Mouse (Mus musculus): ENCODE measurements around the gene Cyp2t4.
A peak's percentile ranks its signal among the peaks of the same experiment; 100 is the strongest.

Gene Cyp2t4

GRCm38 (mm10) chr7:27161744-27162143 is 8.2 kb downstream of the Cyp2t4 start:
- no peak for DNase-seq (ENCODE audit: low read depth)

DNA sequence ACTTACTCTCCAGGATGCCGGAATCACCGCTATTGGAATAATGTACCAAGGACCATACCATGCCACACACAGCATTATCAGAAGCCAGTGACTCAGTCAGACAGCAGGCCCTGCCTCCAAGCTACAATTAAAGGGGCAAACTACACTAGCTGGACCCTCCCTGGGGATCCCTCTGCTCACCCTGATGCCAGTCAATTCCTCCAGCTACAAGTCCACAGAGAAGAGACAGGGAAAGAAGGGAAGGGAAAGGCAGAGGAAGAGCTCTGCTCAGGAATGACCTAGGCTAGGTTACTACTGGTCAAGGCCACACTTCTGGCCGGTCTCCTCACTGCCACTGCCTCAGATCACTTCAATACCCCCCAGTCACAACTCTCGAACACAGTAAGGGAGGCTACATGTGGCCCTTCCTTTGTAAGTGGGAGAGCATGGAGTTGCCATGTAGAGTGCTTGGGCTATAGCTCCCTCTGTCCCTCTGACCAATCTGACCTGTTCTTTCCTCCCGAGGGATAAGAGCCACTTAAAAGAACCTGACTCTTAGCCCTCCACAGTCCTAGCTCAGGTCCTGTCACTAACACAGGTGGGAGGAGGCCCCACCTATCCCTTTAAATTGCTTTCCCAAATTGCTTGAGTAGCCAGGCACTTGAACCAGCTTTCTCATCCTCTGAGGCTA is 9.4 kb downstream of the Cyp2t4 start:
- no peak for DNase-seq (ENCODE audit: low read depth)

DNA sequence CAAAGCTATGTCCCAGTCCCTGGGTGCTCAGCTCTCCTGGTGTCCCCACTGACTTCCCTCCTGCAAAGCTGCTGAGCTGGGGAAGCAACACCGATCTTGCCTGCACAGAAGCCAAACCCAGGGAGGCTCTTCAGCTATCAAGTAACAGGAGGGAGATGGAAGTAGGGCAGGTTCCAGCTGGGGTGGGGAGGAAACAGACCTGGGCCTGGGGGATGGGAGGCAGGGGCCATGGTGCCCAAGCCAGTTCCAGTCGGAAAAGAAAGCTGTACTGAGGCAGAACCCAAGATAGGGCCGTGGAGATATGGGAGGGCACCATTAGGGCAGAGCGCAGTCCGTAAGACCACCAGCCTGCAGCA is 9.9 kb downstream of the Cyp2t4 start:
- no peak for DNase-seq (ENCODE audit: low read depth)

- no peak for DNase-seq (ENCODE audit: low read depth)
These were observed 10.8 kb downstream of the Cyp2t4 start for GRCm38 (mm10) chr7:27164112-27164947.

DNA sequence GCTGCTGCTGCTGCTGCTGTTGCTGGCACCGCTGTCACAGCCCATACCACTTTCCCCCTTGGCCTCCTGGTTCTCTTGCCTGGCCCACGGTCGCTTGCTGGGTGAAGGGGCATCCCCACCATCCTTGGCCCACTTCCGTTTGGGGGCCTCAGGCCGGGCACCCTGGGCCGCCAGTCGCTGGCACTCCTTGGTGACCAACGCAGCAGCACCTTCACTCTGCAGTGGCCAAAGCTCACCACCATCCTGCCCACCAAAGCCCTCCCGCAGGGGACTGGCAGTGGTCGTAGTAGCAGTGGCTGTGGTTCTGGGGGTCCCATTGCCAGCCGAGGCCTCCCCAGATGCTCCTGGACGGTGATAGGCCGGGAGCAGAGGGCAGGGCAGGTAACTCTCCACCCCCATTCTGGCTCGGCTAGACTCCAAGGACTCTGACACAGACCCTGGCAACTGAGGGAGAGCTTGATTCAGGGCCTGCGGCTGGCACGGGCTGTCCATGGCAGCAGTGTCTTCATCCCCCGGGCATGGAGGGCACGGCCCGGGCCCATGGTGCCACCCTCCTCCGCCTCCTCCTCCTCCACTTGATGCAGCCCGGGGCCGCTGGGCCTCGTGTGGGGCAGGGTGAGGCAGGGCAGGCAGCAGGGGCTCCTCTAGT is 11.6 kb downstream of the Cyp2t4 start:
- DNase-seq (ENCODE audit: low read depth): no peak

GRCm38 (mm10) chr7:27165696-27166095 is 12.2 kb downstream of the Cyp2t4 start:
- no peak for DNase-seq (ENCODE audit: low read depth)

DNA sequence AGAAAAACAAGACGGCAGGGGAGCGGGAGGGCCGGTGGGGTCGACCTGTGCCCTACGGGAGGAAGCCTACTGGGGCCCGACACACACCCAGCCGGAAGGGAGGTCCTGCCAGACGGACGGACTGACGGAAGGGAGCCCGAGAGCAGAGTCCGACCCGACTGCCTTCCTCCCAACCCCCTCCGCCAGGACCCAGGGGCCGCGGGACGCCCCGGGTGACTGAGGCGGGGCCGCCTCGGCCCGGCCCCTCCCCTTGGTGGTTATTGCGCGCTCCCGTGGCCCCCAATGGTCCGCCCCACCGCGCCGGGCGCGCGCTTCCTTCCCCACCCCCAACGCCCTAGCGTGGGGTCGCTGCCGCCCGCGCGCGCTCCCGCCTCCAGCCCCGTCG is 12.7 kb downstream of the Cyp2t4 start:
- peak; percentile 63 for DNase-seq (ENCODE audit: low read depth)

- DNase-seq (ENCODE audit: low read depth): peak; percentile 85
These were observed 13.3 kb downstream of the Cyp2t4 start, which contains the start of gene Egln2 for GRCm38 (mm10) chr7:27166614-27167474. Gene Egln2, minus strand, starts transcription at chr7:27166802.

GRCm38 (mm10) chr7:27167475-27168094 is 14.1 kb downstream of the Cyp2t4 start:
- no peak for DNase-seq (ENCODE audit: low read depth)

DNA sequence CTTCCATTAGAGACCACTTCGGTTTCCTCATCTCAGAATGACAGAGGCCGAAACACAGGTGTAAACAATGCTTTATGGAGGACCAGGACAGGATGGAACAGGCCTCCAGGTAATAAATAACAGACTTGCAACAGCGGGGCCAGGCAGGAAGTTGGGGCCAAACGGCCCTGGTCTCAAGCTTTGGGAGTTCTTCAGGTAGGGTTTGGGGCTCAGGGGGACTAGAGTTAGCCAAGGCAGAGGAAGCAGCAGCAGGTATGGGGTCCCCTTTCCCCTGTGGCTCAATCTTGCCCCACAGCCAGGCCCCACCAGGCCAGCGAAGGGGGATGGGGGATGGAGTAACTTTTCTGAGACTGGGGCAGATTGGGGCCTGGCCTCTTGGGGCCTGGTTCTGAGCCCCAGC is 14.9 kb downstream of the Cyp2t4 start:
- no peak for DNase-seq (ENCODE audit: low read depth)

- no peak for DNase-seq (ENCODE audit: low read depth)
These were observed 17.5 kb downstream of the Cyp2t4 start for GRCm38 (mm10) chr7:27170981-27171380.

DNA sequence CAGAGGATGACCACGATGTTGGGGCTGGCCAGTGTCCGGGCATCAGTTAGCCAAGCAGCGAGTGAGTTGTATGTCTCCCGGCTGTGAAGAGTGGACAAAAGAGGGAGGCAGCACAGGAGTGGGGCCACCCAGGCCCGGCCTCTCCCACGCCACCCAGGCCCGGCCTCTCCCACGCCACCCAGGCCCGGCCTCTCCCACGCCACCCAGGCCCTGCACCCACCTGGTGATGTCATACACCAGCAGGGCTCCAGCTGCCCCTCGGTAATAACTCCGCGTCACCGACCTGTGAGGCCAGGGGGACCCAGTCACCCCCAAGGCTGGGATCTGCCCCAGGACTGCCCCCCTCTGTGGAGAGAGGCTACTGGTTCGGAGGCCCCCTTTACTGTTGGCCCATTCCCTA is 21.0 kb downstream of the Cyp2t4 start:
- DNase-seq (ENCODE audit: low read depth): no peak

DNA sequence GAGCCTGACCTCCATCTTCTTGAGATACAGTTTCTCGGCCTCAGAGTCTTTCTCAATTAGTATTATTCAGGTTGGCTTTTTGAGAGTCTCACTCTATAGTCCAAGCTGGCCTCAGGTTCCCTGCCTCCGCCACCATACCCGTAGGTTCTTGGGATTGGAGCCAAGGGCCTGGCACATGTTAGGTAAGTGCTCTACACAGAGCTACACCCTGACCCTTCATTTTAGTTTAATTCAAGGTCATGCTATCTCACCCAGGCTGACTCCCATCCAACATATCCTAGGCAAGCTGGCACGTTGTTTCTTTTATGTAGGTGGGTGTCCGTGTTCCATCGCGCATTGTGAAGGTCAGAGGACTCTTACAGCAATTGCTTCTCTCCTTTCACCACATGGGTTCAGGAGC is 21.4 kb downstream of the Cyp2t4 start:
- no peak for DNase-seq (ENCODE audit: low read depth)

GRCm38 (mm10) chr7:27177942-27178323 is 24.4 kb downstream of the Cyp2t4 start:
- no peak for DNase-seq (ENCODE audit: low read depth)

DNA sequence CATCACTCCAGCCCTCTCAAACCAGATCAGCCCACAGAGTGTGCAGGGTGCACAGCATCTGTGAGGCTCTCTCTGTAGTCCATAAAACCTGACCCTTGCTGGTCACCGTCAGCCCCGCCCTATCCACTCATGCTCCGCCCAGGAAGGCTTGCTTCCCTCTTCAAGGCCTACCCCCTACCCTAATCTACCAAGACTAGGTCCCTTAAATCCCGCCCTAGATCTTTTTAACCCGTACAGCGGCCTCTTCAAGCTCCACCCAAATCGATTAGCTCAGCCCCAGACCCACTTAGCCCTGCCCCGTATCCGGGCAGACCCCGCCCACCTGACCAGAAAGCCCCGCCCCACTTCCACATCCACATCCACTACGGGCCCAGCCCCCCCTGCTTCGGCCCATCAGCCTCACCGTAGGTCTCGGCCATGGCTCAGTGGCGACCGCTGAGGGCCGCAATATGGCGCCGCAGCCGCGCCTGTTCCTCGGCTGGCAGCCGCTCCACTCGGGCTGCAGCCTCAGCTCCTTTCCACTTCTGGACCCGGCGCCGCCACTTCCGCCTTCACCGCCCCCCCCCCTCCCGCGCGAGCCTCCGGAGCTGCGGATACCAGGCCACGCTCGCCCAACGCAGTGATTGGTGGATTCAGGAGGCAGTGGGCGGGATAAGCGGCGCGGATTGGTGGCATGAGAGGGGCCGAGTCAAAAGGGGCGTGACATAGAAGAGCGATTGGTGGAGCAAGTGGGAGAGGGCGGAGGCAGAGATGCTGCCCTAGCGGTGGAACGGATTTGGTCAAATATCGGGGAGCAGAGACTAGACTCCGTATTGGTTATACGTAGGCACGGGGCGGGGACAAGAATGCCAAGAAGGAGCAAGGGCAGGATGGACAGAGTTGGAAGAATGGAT is 25.1 kb downstream of the Cyp2t4 start, which contains the start of gene Rab4b:
Gene Rab4b, minus strand, starts transcription at position 573 of the 893 bp plus-strand sequence.
- DNase-seq (ENCODE audit: low read depth): peak; percentile 99

- DNase-seq (ENCODE audit: low read depth): no peak
These were observed 25.9 kb downstream of the Cyp2t4 start for GRCm38 (mm10) chr7:27179217-27179918.

- no peak for DNase-seq (ENCODE audit: low read depth)
These were observed 26.5 kb downstream of the Cyp2t4 start for GRCm38 (mm10) chr7:27180036-27180435.

- no peak for DNase-seq (ENCODE audit: low read depth)
These were observed 27.6 kb downstream of the Cyp2t4 start, which contains the start of the genes Gm21983 and Mia for GRCm38 (mm10) chr7:27180837-27181695. Gene Gm21983, minus strand, starts transcription at chr7:27181086. Gene Mia, minus strand, starts transcription at chr7:27181157.

GRCm38 (mm10) chr7:27182498-27182897 is 29.0 kb downstream of the Cyp2t4 start:
- no peak for DNase-seq (ENCODE audit: low read depth)

All from c-Kit-positive CD71-positive TER-119-negative erythroid progenitor cells, embryonic 14.5 days (primary cell).